Mouse (Mus musculus): ENCODE data around the gene Acp4.

- TF ChIP-seq CTCF (IDR thresholded peaks at IDR 0.05; ENCODE audit: low read depth) (no peak), EP300 (IDR thresholded peaks at IDR 0.05; ENCODE audit: low read depth) (no peak)
Measured at GRCm38 (mm10) chr7:44291418-44291817, 34.2 kb upstream of the Acp4 start.
